Mouse (Mus musculus) lung, postnatal 14 days (tissue): ENCODE results near the gene Castor2.
A peak's percentile ranks its signal among the peaks of the same experiment; 100 is the strongest.

Source experiments
- DNase-seq: peaks from one replicate; pipeline ENCODE4 v3.0.0; 2021

The Castor2 gene

DNA sequence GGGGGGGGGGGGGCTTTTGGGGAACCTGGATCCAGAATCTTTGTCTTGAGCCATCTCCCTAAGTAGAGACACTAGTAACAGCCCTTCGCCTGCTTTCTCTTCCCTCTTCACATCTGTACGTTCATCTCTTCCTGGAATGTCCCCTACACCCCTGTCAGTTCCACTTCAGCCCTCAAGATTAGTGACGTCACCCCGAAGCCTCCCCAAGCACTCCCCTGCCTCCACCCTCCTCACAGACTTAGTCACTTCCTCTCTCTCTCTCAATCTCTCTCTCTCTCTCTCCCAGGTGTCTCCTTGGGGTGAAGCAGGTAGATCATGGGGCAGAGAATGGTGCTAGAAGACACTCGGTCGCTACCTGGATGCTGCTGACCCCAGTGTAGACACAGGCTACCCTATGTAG is 3.2 kb downstream of the Castor2 start:
- no peak for DNase-seq

DNA sequence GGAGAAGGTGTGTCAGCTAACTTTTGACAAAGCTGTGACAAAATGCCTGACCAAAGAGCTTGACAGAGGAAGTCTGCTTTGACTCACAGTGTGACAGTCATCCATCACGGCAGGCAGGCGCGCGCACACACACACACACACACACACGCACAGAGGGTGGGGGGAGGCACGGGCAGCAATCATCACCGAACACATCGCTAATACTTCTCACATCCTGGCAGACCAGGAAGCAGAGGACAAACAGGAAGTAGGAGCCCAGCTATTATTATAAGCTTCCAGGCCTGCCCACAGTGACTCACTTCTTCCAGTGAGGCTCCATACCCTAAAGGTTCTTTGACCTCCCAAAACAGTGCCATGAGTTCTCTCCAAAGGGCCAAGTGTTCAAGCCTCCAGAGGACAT is 6.3 kb downstream of the Castor2 start:
- peak; percentile 13 for DNase-seq

DNA sequence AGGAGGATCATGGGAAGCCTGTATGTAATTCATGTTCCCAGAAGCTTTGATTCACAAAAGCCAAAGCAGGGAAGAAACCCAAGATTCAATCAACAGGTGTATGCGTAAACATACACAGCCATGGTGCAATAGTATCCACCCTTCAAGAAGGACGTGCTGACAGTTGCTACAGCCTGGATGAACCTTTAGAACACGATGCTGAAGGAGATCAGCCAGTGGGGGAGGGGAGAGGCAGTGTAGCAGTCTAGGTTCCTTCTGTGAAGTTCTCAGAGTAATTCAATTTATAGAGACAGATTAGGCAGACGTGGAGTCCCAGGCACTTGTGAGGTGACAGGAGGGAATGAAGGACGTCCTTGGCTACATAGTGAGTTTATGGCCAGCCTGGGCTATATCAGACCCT is 15.5 kb downstream of the Castor2 start:
- no peak for DNase-seq

DNA sequence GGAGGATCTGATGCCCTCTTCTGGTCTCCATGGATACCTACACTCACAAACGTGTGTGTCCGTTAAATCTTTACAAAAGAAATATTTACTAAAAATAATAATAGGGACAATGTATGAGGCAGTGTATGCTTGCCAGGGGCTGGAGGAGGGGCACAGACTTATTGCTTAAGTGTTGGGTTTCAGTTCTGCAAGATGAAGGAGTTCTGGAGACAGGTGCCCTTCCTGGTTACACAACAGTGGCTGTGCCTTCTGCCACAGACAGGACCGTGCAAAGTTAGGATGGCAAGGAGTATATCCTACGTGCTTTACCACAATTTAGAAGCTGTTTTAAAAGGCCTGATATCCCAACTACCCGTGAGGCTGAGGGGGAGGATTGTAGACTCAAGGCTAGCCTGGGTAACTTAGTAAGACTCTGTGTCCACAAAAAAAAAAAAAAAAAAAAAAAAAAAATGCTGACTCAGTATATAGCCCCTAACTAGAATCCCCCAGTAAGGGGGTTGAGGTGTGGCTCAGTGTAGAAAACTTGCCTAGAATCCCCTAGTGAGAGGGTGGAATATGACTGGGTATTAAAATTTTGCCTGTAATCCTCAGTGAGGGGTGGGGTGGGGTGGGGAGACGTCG is 16.2 kb downstream of the Castor2 start:
- no peak for DNase-seq

- DNase-seq = no peak
These were observed 19.4 kb downstream of the Castor2 start for GRCm38 (mm10) chr5:134118798-134119407.

- no peak for DNase-seq
These were observed 20.1 kb downstream of the Castor2 start for GRCm38 (mm10) chr5:134119481-134120120.

DNA sequence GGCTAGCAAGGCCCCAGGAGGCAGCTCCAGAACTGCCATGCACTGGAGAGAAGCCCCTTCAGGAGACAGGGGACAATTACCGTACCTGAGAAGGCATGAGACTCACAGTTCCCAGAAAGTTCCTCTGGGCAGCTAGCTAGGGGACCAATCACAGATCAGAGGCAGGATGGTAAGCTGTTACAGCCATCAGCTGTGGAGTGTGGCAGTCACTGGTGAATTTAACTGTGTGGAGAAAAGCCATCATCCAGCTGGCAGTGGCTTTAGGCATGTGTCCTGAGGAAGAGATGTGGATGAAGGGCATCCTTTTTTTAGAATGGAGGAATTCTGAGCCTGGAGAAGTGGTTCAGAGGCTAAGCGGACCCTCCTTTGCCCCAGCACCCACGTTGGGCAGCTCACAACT is 20.6 kb downstream of the Castor2 start:
- DNase-seq = no peak

- peak; percentile 32 for DNase-seq
These were observed 21.8 kb downstream of the Castor2 start for GRCm38 (mm10) chr5:134121138-134121892.

DNA sequence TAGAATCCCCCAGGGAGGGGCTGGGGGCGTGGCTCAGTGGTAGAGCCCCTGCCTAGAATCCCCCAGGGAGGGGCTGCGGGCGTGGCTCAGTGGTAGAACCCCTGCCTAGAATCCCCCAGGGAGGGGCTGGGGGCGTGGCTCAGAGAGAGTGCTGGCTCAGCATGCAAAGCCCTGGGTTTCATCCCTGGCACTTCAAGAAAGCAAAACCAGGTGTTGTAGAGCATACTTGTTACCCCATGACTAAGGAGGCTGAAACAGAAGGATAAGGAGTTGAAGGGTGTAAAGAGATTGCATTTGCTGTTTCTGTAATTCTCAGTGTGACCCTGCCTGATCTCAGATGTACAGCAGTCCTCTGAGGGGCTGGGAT is 22.4 kb downstream of the Castor2 start:
- no peak for DNase-seq

- no peak for DNase-seq
These were observed 24.3 kb downstream of the Castor2 start for GRCm38 (mm10) chr5:134123846-134124245.

DNA sequence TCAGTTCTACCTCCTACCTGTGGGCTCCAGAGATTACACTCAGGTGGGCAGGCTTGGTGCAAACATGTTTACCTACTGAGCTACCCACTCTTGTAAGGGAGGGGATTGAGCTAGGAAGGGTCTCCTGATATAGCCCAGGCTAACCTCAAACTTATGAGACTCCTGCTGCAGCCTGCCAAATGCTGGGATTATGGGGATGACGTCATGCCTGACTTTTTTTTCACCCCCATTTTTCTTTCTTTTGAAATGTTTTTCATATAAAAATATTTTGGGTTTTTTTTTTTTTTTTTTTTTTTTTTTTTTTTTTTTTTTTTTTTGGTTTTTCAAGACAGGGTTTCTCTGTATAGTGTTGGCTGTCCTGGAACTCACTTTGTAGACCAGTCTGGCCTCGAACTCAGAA is 26.7 kb downstream of the Castor2 start:
- no peak for DNase-seq

DNA sequence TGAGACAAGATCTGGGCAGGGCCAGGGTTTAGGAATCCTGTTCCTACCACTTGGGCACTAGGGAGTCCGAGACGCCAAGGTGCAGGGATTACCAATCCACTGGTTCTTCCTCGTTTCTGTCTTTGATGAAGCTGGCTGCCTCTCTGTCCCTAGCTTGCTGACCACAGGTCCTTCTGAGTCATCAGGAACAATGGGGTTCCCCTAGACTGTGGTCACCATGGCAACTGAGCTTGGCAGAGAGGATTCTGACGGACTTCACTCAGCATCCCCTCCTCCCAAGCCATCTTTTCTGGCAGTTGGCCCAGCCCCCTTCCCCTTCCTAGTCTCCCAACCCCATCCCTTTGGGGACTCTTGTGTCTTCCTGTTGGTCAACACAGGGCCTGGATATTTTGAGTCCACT is 32.1 kb downstream of the Castor2 start:
- DNase-seq = no peak

- no peak for DNase-seq
These were observed 36.5 kb downstream of the Castor2 start for GRCm38 (mm10) chr5:134136022-134136421.

DNA sequence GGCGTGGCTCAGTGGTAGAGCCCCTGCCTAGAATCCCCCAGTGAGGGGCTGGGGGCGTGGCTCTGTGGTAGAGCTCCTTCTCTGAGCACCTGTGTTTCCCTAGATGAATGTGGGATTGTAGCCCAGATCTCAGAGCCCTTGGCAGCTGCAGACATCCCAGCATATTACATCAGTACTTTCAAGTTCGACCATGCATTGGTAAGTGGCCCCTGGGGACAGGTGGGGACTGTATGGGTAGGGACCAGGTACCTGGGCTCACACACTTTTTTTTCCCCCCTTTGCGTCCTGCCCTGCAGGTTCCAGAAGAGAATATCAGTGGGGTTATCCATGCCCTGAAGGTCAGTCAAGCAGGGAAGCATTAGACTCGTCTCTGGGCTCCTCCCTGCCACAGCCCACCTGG is 38.4 kb downstream of the Castor2 start:
- no peak for DNase-seq

DNA sequence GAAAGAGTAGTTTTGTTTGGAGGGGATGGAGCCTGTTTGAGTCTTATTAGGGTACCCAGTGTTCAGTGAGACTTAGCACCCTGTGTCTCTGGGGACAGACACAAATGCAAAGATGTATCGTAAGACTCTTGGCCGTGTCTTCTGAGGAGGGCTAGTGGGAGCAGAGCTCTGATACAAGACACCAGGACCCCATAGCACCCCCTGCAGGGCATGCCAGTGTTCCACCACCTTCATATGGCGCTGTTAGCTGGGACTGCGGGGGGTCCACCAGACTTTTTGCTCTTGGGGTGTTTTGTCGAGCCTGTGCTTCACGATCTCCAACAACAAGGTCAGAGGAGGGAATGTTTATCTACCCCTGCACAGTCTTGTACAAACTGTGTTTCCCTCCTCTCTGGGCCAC is 39.9 kb downstream of the Castor2 start:
- DNase-seq = no peak

DNA sequence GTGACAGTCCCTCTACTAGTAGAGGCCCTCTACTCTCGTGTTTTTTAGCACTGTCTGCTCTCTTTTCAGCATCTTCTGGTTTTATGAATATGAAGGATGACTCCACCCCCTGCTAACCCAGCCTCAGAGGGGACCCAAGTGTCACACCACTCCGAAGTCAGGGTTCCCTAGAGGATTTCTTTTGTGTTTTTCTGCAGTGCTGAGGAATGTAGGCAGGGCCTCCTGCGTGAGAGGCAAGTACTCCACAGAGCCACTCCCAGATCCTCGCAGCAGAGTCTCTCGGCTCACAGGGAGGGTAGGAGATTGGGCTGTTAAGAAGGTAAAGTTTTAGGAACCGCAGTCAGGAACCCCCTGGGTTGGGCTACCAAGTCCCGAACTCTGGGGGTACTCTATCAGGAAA is 41.7 kb downstream of the Castor2 start:
- no peak for DNase-seq

DNA sequence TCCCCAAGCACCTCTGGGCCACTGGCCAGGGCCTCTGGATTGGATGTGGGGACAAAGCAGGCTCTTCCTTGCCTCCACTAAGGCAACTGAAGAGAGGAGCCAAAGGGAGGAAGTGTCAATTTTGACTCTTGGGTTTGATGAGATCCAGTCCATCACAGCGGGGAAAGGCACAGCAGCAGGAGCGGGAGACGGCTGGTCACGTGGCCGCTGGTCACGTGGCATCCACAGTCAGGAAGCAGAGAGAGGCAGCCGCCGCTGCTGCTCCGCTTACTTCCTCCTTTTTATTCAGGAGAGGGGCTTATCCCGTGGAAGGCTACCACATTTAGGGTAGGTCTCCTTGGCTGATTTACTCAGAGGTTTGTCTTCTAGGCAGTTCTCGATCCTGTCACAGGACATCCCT is 42.9 kb downstream of the Castor2 start:
- DNase-seq = no peak

DNA sequence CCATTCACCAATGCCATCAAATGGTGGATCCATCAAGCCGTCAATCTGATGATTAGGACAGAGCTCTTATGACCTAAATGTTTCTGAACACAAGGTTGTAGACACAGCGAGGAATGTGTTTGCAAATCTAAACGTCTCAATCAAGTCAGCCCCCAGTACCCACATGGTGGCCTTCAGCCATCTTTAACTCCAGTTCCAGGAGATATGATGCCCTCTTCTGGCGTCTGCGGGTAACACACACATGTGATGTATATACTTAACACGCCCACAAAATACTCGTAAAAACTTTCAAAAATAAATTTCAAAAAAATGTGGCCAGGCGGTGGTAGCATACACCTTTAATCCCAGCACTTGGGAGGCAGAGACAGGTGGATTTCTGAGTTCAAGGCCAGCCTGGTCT is 45.5 kb downstream of the Castor2 start:
- no peak for DNase-seq

DNA sequence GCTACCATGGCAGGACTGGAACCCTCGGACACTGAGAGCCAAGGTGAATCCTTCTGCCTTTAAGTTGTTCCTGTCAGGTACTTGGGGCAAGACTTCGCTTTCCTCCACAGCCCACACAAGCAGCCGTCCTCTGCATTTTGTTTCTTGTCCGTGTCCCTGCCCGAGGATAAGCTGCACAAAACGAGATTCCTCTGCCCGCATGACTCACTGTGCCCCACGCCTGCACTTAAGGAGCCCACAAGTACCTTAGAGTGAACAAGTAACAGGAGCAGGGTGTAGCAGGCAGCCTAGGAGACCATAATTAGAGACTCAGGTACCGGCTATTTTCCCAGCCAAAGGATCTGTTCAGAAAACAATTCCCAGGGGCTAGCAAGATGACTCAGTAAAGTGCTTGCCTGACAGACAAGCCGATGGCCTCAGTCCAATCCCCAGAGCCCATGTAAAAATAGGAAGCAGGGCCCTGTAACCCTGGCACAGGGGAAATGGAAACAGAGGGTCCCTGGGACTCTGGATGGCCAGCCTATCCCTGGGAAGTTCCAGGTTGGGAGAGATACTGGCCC is 47.8 kb downstream of the Castor2 start:
- DNase-seq = peak; percentile 22

GRCm38 (mm10) chr5:134148153-134148552 is 48.6 kb downstream of the Castor2 start:
- DNase-seq = no peak

DNA sequence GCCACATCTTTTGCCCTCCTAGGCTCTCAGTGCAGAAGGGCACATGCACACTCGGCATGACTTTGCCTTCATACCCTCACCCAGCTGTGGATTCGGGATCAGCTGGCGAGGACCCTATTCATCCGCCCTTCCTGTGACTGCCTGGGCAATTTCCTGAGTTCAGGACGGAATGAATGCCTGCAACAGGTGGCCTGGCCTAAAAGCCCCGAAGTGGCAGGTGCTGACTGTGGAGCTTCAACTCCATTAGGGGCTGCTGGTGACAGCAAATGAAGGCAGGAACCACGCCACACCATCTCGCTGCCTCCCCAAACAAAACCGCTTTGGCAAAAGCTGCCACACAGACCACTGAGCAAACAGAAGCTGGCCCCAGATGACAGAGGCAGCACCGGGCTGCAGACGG is 52.4 kb downstream of the Castor2 start:
- no peak for DNase-seq

- DNase-seq = no peak
These were observed 56.5 kb downstream of the Castor2 start for GRCm38 (mm10) chr5:134155916-134156466.

- no peak for DNase-seq
These were observed 65.2 kb downstream of the Castor2 start for GRCm38 (mm10) chr5:134164688-134165087.
